Mouse (Mus musculus) stomach, postnatal 0 days (tissue): ENCODE measurements around the gene Kif19a. TPM values are rescaled to one million over a fixed set of nuclear protein-coding genes. Genes with fewer than 3 reads are reported as not detected.

ENCODE experiments used
- ATAC-seq: fragments of 200-750 bp; cut with Nextera tagmentation; 2 replicates; pipeline ENCODE4 v1.8.0; 2017; ENCODE audit not compliant: low FRiP score, low TSS enrichment
- DNase-seq: peaks from one replicate; pipeline ENCODE4 v3.0.0-alpha.2; 2016; ENCODE audit warnings: low spot score
- H3K27ac ChIP-seq: fragments of 300-500 bp; sonication (generic); replicated peaks from 2 replicates; pipeline ENCODE4 v1.5.1; 2014; ENCODE audit warnings: mild to moderate bottlenecking, control low read depth
- H3K27me3 ChIP-seq: fragments of 300-500 bp; sonication (generic); 2 replicates; pipeline ENCODE4 v1.6.1; 2014; ENCODE audit warnings: low read length; ENCODE audit not compliant: control insufficient read depth, insufficient read depth
- H3K36me3 ChIP-seq: fragments of 300-500 bp; sonication (generic); 2 replicates; pipeline ENCODE4 v1.6.1; 2014; ENCODE audit warnings: low read length, mixed read lengths; ENCODE audit not compliant: control insufficient read depth, insufficient read depth
- H3K4me1 ChIP-seq: fragments of 300-500 bp; sonication (generic); replicated peaks from 2 replicates; pipeline ENCODE4 v1.6.1; 2014; ENCODE audit warnings: antibody characterized with exemption; ENCODE audit not compliant: control insufficient read depth, insufficient read depth
- H3K4me2 ChIP-seq: fragments of 300-500 bp; sonication (generic); replicated peaks from 2 replicates; pipeline ENCODE4 v1.6.1; 2014; ENCODE audit warnings: low read depth, mild to moderate bottlenecking, control low read depth, moderate library complexity
- H3K4me3 ChIP-seq: fragments of 300-500 bp; sonication (generic); 2 replicates; pipeline ENCODE4 v1.5.1; 2014; ENCODE audit warnings: low read depth, low read length, control low read depth
- H3K9ac ChIP-seq: fragments of 300-500 bp; sonication (generic); 2 replicates; pipeline ENCODE4 v1.6.1; 2014; ENCODE audit warnings: mild to moderate bottlenecking, low read length, control low read depth, mixed read lengths
- H3K9me3 ChIP-seq: fragments of 300-500 bp; sonication (generic); 2 replicates; pipeline ENCODE4 v1.6.1; 2016; ENCODE audit warnings: low read length; ENCODE audit not compliant: control insufficient read depth
- CTCF ChIP-seq: IDR thresholded peaks from 2 replicates; pipeline ENCODE4 v1.5.1; 2016; ENCODE audit warnings: antibody characterized with exemption, low read depth, mild to moderate bottlenecking, moderate library complexity
- EP300 ChIP-seq: optimal IDR thresholded peaks from 2 replicates; pipeline ENCODE3; 2016; ENCODE audit warnings: antibody characterized with exemption
- whole genome bisulfite sequencing: fragments of 180-500 bp; shearing (Covaris S2); extraction: QIAGEN DNeasy Blood & Tissue Kit; methylation state at CpG from one replicate; pipeline ENCODE4 v1.1.7; 2014; 5-methylcytosine and 5-hydroxymethylcytosine counted together
- polyA plus RNA-seq: library from polyadenylated mRNA; unstranded; fragments of >200 nt; fragmentation: Nextera tagmentation; extraction: Ambion mirVana; gene quantifications from 2 replicates; pipeline ENCODE4 v1.2.1, GENCODE M21; 2015

The Kif19a gene
- polyA plus RNA-seq, 1 experiment from 2014 or later, result 0.58 TPM

DNA sequence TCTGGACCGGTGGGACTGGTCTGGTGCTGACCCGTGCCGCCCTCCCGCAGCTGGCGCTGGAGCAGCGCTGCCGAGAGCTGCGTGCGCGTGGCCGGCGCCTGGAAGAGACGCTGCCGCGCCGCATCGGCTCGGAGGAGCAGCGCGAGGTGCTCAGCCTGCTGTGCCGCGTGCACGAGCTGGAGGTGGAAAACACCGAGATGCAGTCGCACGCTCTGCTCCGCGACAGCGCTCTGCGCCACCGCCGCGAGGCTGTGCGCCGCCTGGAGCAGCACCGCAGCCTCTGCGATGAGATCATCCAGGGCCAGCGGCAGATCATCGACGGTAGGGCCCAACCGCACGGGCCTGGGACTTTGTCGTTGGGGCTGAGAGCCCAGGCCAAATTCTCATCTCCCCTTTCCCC lies 21.1 kb downstream of the Kif19a start:
- Histone ChIP-seq H3K36me3 (no peaks in the 10 kb centered on the region), H3K27ac (no peak overlapping the region), H3K9ac (no peak overlapping the region), H3K4me3 (peak overlapping the region; percentile 12; the same call in 1 of the 2 replicates), H3K4me2 (peak overlapping the region; percentile 40), H3K9me3 (no peaks in the 10 kb centered on the region), H3K4me1 (no peaks in the 10 kb centered on the region), H3K27me3 (peaks cover 3% of the 10 kb centered on the region; the same call in 1 of the 2 replicates)
- DNase-seq (peak; percentile 46), ATAC-seq (peak; percentile 41)
- TF ChIP-seq EP300 (no peak), CTCF (0 out of 2 replicates have a peak, but pooled peaks have one; percentile 8)
- WGBS, result 3% methylated on average over 43 of the region's 43 CpGs

DNA sequence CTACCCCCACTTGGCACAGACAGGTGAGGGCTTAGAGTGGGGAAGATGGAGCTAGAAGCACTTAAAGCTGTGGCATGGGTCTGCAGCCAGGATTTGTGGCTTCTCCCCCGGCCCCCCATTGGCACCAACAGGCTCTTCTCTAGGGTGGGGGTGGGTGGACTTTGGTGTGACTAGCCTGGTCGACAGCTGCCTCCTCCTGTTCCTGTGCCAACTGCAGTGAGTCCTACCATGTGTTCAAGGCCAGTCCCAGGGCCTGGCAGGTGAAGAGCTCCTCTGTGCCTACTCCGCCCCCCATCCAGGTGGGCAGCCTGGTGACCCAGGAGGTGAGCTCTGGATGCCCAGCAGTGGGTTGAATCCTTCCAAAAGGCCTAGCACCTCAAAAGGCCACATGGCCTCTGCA lies 22.4 kb downstream of the Kif19a start:
- Histone ChIP-seq H3K36me3 (no peaks in the 10 kb centered on the region), H3K4me3 (no peak overlapping the region), H3K27me3 (peaks cover 11% of the 10 kb centered on the region), H3K9ac (no peak overlapping the region), H3K4me1 (no peaks in the 10 kb centered on the region; the same call in 1 of the 2 replicates), H3K27ac (no peak overlapping the region), H3K9me3 (no peaks in the 10 kb centered on the region), H3K4me2 (no peak overlapping the region)
- TF ChIP-seq EP300 (no peak), CTCF (no peak)
- no peak for DNase-seq
- WGBS, result 90% methylated on average over 3 of the region's 3 CpGs
- ATAC-seq, result no peak

DNA sequence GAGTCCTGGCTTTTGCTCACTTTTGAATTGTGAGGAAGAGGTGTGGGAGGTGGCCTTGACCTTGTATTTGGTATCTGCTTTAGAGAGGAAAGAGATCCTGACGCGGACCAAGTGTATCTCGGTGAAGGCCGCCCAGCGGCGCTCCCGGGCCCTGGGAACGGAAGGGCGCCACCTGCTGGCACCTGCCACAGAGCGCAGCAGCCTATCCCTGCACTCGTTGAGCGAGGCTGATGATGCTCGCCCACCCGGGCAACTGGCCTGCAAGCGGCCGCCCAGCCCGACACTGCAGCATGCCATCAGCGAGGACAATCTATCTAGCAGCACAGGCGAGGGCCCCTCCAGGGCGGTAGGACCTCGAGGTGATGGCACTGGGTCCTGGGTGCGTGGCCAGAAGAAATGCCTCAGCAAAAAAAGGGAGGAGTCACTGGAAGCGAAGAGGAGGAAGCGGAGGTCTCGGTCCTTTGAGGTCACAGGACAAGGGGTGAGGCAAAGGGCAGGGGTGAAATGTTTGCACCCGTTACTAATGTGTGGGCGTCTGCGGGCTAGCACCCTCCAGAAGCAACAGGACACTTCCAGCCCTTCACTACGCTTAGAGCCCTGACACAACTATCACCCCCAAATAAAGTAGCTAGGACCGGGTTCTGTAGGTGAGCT lies 24.0 kb downstream of the Kif19a start:
- DNase-seq (peak; percentile 85), ATAC-seq (peak; percentile 70)
- H3K4me1 ChIP-seq, result no peaks in the 10 kb centered on the region; the same call in 1 of the 2 replicates
- H3K9ac ChIP-seq, result no peak overlapping the region
- no peak overlapping the region for H3K27ac ChIP-seq
- H3K4me3 ChIP-seq, result no peak overlapping the region
- WGBS, result 12% methylated on average over 30 of the region's 30 CpGs
- no peaks in the 10 kb centered on the region for H3K9me3 ChIP-seq
- TF ChIP-seq EP300 (no peak), CTCF (peak; percentile 96)
- peaks cover 11% of the 10 kb centered on the region for H3K27me3 ChIP-seq
- no peaks in the 10 kb centered on the region for H3K36me3 ChIP-seq
- H3K4me2 ChIP-seq, result 0 out of 2 replicates have a peak overlapping the region, but pooled peaks have one; percentile 12

DNA sequence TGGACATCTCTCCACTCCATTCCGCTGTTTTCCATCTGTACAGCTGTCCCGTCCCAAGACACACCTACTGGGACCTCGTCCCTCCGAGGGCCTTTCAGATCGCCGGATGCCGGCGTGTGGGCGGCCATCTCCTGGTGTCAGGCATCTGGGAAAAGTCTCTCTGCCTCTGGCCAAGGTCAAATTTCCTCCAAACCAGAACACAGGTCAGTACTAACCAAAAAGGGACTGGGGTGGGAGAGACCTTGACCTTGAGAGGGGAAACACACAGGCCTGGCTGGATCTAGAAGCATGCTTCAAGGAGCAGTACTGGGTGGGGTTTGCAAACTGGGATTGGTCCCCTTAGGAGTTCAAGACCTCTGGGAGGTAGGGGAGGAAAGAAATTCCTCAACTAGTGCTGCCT lies 24.5 kb downstream of the Kif19a start:
- ATAC-seq (no peak), DNase-seq (no peak)
- Histone ChIP-seq H3K36me3 (no peaks in the 10 kb centered on the region), H3K27me3 (peaks cover 11% of the 10 kb centered on the region), H3K27ac (no peak overlapping the region), H3K4me3 (no peak overlapping the region), H3K4me1 (no peaks in the 10 kb centered on the region; the same call in 1 of the 2 replicates), H3K9ac (no peak overlapping the region), H3K4me2 (no peak overlapping the region), H3K9me3 (no peaks in the 10 kb centered on the region)
- 65% methylated on average over 9 of the region's 9 CpGs for WGBS
- TF ChIP-seq CTCF (no peak), EP300 (no peak)

DNA sequence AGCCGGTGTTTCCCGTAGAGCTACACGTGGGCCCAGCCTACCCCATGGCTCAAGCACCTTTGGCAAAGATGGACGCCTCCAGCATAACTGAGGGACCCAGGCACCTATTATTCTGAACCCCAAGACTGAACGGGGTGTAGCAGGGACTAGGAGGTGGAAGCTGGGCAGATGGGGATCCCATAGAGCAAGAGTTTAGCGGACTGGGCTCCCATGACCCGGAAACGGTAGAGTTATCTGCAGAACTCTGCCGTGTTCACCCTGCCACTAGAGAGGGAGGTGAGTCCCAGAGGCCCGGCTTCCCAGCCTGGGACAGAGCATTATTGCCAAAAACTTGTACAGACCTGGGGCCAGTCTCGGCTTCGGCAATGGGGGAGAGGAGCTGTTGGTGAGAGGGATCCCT lies 25.0 kb downstream of the Kif19a start:
- Histone ChIP-seq H3K36me3 (no peaks in the 10 kb centered on the region), H3K4me1 (no peaks in the 10 kb centered on the region; the same call in 1 of the 2 replicates), H3K9me3 (no peaks in the 10 kb centered on the region), H3K9ac (no peak overlapping the region), H3K27me3 (peaks cover 11% of the 10 kb centered on the region), H3K4me3 (no peak overlapping the region), H3K4me2 (no peak overlapping the region), H3K27ac (no peak overlapping the region)
- DNase-seq, result no peak
- WGBS, result 70% methylated on average over 12 of the region's 12 CpGs
- TF ChIP-seq EP300 (no peak), CTCF (no peak)
- no peak for ATAC-seq

DNA sequence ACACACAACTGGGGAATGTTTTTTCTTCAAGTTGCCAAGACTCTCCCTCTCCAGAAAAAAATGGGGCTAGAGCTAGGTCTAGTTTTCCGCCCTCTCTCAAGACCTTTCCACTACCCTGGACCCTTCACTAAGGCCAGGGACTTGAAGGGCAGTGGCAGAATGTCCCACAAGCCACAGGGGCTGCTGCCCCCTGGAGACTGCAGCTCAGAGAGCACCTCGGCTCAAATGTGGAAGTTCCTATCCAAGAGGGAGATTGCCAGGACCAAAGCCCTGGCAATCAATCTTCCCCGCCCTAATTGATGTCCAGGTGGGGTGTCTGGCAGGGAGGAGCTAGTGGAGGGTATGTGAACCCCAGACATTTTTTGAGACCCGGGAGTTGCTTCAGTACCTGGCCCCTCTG lies 25.7 kb downstream of the Kif19a start:
- no peak for DNase-seq
- Histone ChIP-seq H3K4me2 (no peak overlapping the region), H3K4me3 (no peak overlapping the region), H3K27me3 (peaks cover 11% of the 10 kb centered on the region), H3K36me3 (no peaks in the 10 kb centered on the region), H3K9ac (no peak overlapping the region), H3K4me1 (no peaks in the 10 kb centered on the region; the same call in 1 of the 2 replicates), H3K27ac (no peak overlapping the region), H3K9me3 (no peaks in the 10 kb centered on the region)
- no peak for TF ChIP-seq EP300
- peak; percentile 36 for TF ChIP-seq CTCF
- no peak for ATAC-seq
- WGBS, result 32% methylated on average over 4 of the region's 4 CpGs
